Mouse (Mus musculus): Measurements from ENCODE around the gene Trim66. TPM values are rescaled to one million over a fixed set of nuclear protein-coding genes. Genes with fewer than 3 reads are reported as not detected.

The Trim66 gene
- polyA plus RNA-seq, 2 experiments = 0.04 to 0.11 TPM

DNA sequence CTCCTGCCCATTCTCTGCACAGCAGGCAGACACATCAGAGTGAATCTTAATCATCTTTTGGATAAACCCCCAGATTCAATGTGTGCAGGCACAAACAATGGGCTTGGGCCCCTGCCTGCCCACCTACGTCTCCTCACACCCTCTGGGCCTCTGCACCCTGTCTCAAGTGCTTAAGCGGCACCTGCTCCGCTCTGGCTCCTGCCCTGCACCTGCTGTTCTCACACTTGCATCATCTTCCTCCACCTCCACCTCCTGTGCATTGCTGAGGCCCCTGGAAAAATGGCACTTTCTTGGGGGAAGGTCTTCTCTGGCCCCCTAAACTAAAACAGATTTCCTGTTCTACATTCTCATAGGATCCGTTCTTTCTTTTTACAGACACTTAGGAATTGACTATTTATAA, 26.0 kb upstream of the Trim66 start:
- no peak for ATAC-seq (ENCODE audit: low FRiP score, low read depth)
- no peak overlapping the region for H3K27ac ChIP-seq (replicated peaks; ENCODE audit: low read depth, low read length)
- H3K9ac ChIP-seq (ENCODE audit: low read depth, low read length, severe bottlenecking) = no peak overlapping the region
- no peak for DNase-seq (ENCODE audit: low spot score)
- no peaks in the 10 kb centered on the region for H3K27me3 ChIP-seq (ENCODE audit: control insufficient read depth, insufficient read depth, low read length)
- H3K4me2 ChIP-seq (replicated peaks; ENCODE audit: low read depth, low read length, severe bottlenecking) = no peak overlapping the region
- no peak overlapping the region for H3K4me3 ChIP-seq (replicated peaks; ENCODE audit: low read length)
- peaks cover 8% of the 10 kb centered on the region; the same call in 1 of the 2 replicates for H3K4me1 ChIP-seq (ENCODE audit: control insufficient read depth, insufficient read depth, low read length)
- no peaks in the 10 kb centered on the region for H3K9me3 ChIP-seq (ENCODE audit: control insufficient read depth, low read length)
- peaks cover 66% of the 10 kb centered on the region for H3K36me3 ChIP-seq (ENCODE audit: control insufficient read depth, insufficient read depth, low read length)
- TF ChIP-seq POLR2A (IDR thresholded peaks at IDR 0.05; ENCODE audit: borderline replicate concordance, extremely low read depth, insufficient read depth, insufficient read length) = no peak
- WGBS = 92% methylated on average over 4 of the region's 4 CpGs

DNA sequence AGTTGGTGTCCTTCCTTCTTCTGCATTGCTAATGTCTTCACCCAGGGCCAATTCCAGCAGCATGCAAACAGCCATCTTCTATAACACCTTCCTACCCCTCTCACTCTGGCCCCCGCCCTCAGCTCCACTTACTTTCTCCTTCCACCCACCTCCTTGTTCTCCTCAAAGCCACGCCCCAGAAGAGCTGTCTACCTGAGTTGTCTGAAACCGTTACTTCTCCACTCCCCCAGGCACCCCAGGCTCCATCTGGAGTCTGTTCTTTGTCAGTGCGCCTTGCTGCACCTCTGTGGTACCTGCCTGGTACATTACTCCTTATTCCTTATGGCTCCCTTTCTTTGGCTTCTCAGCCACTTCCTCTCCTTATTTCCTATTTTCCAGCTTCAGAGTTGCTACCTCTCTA, 25.2 kb upstream of the Trim66 start:
- DNase-seq (ENCODE audit: low spot score) = no peak
- Histone ChIP-seq H3K27ac (replicated peaks; ENCODE audit: low read depth, low read length) (no peak overlapping the region), H3K9ac (ENCODE audit: low read depth, low read length, severe bottlenecking) (no peak overlapping the region), H3K27me3 (ENCODE audit: control insufficient read depth, insufficient read depth, low read length) (no peaks in the 10 kb centered on the region), H3K4me2 (replicated peaks; ENCODE audit: low read depth, low read length, severe bottlenecking) (no peak overlapping the region), H3K36me3 (ENCODE audit: control insufficient read depth, insufficient read depth, low read length) (peaks cover 64% of the 10 kb centered on the region), H3K9me3 (ENCODE audit: control insufficient read depth, low read length) (no peaks in the 10 kb centered on the region), H3K4me1 (ENCODE audit: control insufficient read depth, insufficient read depth, low read length) (peaks cover 8% of the 10 kb centered on the region; the same call in 1 of the 2 replicates), H3K4me3 (replicated peaks; ENCODE audit: low read length) (no peak overlapping the region)
- no peak for TF ChIP-seq POLR2A (IDR thresholded peaks at IDR 0.05; ENCODE audit: borderline replicate concordance, extremely low read depth, insufficient read depth, insufficient read length)
- WGBS = 83% methylated on average over 4 of the region's 4 CpGs
- no peak for ATAC-seq (ENCODE audit: low FRiP score, low read depth)

DNA sequence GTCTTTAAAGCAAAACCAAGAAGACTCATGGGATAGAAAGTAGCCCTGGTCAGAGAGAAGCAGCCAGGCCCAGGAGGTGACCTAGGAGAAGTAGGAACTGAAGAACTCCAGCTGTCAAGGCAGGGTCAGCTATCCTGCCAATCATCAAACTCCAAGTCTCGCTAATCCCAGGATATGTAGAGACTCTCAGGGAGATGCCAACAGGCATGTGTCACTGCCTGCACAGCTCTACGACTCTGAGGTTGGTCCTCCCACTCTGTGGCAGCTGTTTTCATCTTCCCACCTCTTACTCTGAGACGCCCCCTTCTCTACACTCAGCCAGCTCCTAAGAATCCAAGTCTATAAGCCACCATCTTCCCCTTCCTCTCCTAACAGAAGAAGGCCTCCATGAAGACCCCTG, 24.8 kb upstream of the Trim66 start:
- H3K27me3 ChIP-seq (ENCODE audit: control insufficient read depth, insufficient read depth, low read length) = no peaks in the 10 kb centered on the region
- DNase-seq (ENCODE audit: low spot score) = no peak
- no peak; the same call in 1 of the 2 replicates for ATAC-seq (ENCODE audit: low FRiP score, low read depth)

DNA sequence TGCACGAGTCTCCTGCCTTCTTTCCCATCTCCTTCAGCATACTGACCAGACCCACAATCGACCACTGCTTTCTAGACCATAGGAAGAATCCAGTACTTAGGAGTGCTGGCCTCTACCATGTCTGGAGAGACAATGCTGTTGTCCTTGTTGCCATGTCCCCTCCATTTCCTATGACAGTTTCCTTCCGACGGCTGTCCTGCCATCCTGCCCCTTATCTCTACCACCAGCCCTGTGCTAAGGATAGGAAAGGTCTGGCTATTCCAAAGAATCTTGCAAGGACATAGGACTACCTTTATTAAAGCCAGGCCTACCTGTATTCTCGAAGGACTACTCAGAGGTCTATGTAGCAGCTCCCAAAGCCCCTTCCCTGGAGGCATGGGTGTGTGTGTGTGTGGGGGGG, 23.6 kb upstream of the Trim66 start:
- no peak overlapping the region for H3K27ac ChIP-seq (replicated peaks; ENCODE audit: low read depth, low read length)
- 87% methylated on average over 5 of the region's 5 CpGs for WGBS
- H3K27me3 ChIP-seq (ENCODE audit: control insufficient read depth, insufficient read depth, low read length) = no peaks in the 10 kb centered on the region
- no peaks in the 10 kb centered on the region for H3K9me3 ChIP-seq (ENCODE audit: control insufficient read depth, low read length)
- H3K4me1 ChIP-seq (ENCODE audit: control insufficient read depth, insufficient read depth, low read length) = peaks cover 2% of the 10 kb centered on the region; the same call in 1 of the 2 replicates
- no peak for TF ChIP-seq POLR2A (IDR thresholded peaks at IDR 0.05; ENCODE audit: borderline replicate concordance, extremely low read depth, insufficient read depth, insufficient read length)
- no peak overlapping the region for H3K9ac ChIP-seq (ENCODE audit: low read depth, low read length, severe bottlenecking)
- H3K4me2 ChIP-seq (replicated peaks; ENCODE audit: low read depth, low read length, severe bottlenecking) = no peak overlapping the region
- peaks cover 66% of the 10 kb centered on the region for H3K36me3 ChIP-seq (ENCODE audit: control insufficient read depth, insufficient read depth, low read length)
- DNase-seq (ENCODE audit: low spot score) (no peak), ATAC-seq (ENCODE audit: low FRiP score, low read depth) (no peak)
- no peak overlapping the region for H3K4me3 ChIP-seq (replicated peaks; ENCODE audit: low read length)

More for the DNA sequence above, 24.8 kb upstream of the Trim66 start:
- H3K27ac ChIP-seq (replicated peaks; ENCODE audit: low read depth, low read length) = no peak overlapping the region
- TF ChIP-seq POLR2A (IDR thresholded peaks at IDR 0.05; ENCODE audit: borderline replicate concordance, extremely low read depth, insufficient read depth, insufficient read length) = no peak
- H3K36me3 ChIP-seq (ENCODE audit: control insufficient read depth, insufficient read depth, low read length) = peaks cover 64% of the 10 kb centered on the region
- no peak overlapping the region for H3K9ac ChIP-seq (ENCODE audit: low read depth, low read length, severe bottlenecking)
- peaks cover 8% of the 10 kb centered on the region; the same call in 1 of the 2 replicates for H3K4me1 ChIP-seq (ENCODE audit: control insufficient read depth, insufficient read depth, low read length)
- no peaks in the 10 kb centered on the region for H3K9me3 ChIP-seq (ENCODE audit: control insufficient read depth, low read length)
- no peak overlapping the region for H3K4me3 ChIP-seq (replicated peaks; ENCODE audit: low read length)
- H3K4me2 ChIP-seq (replicated peaks; ENCODE audit: low read depth, low read length, severe bottlenecking) = no peak overlapping the region
- WGBS = 69% methylated on average over 3 of the region's 3 CpGs

DNA sequence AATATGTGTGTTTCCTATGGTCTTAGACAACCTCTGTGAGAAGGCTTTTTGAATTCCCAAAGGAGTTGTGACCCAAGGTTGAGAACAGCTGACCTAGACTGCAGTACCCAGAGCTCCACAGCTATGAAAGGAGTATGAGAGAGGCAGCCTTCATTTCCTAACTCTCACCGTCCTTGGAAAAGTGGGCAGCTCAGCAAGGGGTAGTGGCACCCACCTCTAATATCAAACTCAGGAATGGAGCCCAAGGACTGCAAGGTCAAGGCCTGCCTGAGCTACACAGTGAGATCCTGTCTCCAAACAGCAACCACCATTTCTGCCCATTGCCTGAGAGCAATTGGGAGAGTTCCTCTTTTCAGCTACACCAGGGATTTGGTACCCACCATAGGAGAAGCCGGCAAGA, 21.8 kb upstream of the Trim66 start:
- H3K4me3 ChIP-seq (replicated peaks; ENCODE audit: low read length) = no peak overlapping the region
- DNase-seq (ENCODE audit: low spot score) (no peak), ATAC-seq (ENCODE audit: low FRiP score, low read depth) (no peak)
- no peak overlapping the region for H3K4me2 ChIP-seq (replicated peaks; ENCODE audit: low read depth, low read length, severe bottlenecking)
- no peaks in the 10 kb centered on the region for H3K9me3 ChIP-seq (ENCODE audit: control insufficient read depth, low read length)
- H3K36me3 ChIP-seq (ENCODE audit: control insufficient read depth, insufficient read depth, low read length) = peaks cover 79% of the 10 kb centered on the region
- H3K27me3 ChIP-seq (ENCODE audit: control insufficient read depth, insufficient read depth, low read length) = no peaks in the 10 kb centered on the region
- WGBS = 77% methylated on average over 2 of the region's 2 CpGs
- no peak overlapping the region for H3K27ac ChIP-seq (replicated peaks; ENCODE audit: low read depth, low read length)
- TF ChIP-seq POLR2A (IDR thresholded peaks at IDR 0.05; ENCODE audit: borderline replicate concordance, extremely low read depth, insufficient read depth, insufficient read length) = no peak
- no peaks in the 10 kb centered on the region for H3K4me1 ChIP-seq (ENCODE audit: control insufficient read depth, insufficient read depth, low read length)
- H3K9ac ChIP-seq (ENCODE audit: low read depth, low read length, severe bottlenecking) = no peak overlapping the region

DNA sequence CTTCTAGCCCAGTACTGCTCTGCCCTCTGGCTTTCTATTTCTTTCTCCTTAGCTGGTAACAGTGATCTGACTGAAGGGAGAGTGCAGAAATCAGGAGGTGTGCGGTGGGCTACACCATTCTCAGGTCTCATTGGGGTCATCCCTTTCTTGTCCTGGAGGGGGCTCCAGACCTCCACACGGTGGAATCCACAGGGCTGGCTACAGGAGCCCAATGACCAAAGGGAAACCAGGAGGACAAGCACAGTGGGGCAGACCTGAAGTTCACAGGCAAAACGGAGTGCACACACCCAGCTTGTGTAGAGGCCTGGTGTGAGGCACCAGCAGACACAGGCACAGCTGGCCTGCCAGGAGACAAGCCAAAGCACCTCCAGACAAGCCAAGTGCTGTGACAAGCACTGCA, 20.4 kb upstream of the Trim66 start:
- H3K27ac ChIP-seq (replicated peaks; ENCODE audit: low read depth, low read length) = no peak overlapping the region
- ATAC-seq (ENCODE audit: low FRiP score, low read depth) = 0 out of 2 replicates have a peak, but pooled peaks have one; percentile 21
- peaks cover 80% of the 10 kb centered on the region for H3K36me3 ChIP-seq (ENCODE audit: control insufficient read depth, insufficient read depth, low read length)
- peak; percentile 36 for DNase-seq (ENCODE audit: low spot score)
- no peak for TF ChIP-seq POLR2A (IDR thresholded peaks at IDR 0.05; ENCODE audit: borderline replicate concordance, extremely low read depth, insufficient read depth, insufficient read length)
- WGBS = 11% methylated on average over 3 of the region's 3 CpGs
- H3K4me1 ChIP-seq (ENCODE audit: control insufficient read depth, insufficient read depth, low read length) = no peaks in the 10 kb centered on the region
- no peak overlapping the region for H3K9ac ChIP-seq (ENCODE audit: low read depth, low read length, severe bottlenecking)
- no peaks in the 10 kb centered on the region for H3K27me3 ChIP-seq (ENCODE audit: control insufficient read depth, insufficient read depth, low read length)
- H3K4me3 ChIP-seq (replicated peaks; ENCODE audit: low read length) = no peak overlapping the region
- H3K9me3 ChIP-seq (ENCODE audit: control insufficient read depth, low read length) = no peaks in the 10 kb centered on the region
- H3K4me2 ChIP-seq (replicated peaks; ENCODE audit: low read depth, low read length, severe bottlenecking) = no peak overlapping the region

All from limb, embryonic 14.5 days (tissue).